Mouse (Mus musculus) urinary bladder, postnatal 14 days (tissue): Measurements from ENCODE around the gene Gm5800.
"Not testable (repeated sequence)": the region's sequence is repeated elsewhere in the genome, so short reads cannot be mapped to it uniquely, and the experiment has no call there.

Experiments
- DNase-seq: peaks from one replicate; pipeline ENCODE4 v3.0.0; 2021; ENCODE audit warnings: low spot score

Gm5800 gene

DNA sequence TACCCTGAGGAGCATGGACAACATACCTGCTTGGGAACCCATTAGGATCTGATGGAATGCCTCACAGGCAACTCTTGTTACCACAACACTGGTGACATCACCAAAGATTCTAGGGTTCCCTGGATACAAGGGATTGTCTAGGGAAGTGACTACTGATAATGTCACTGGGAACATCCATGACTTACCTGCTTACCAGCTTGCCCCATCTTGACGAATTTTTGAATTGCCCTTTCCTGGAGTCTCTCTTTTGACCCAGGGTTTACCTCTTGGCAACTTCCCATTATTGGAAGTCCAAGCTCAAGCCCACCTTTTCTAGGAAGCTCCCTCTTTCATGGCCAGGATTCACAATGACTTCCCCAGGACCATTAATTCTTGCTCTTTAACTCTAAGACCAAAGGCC, at the start of gene Gm5800:
TSS of gene Gm5800 (minus strand) at position 101 of the 400 bp plus-strand sequence.
- no peak for DNase-seq

DNA sequence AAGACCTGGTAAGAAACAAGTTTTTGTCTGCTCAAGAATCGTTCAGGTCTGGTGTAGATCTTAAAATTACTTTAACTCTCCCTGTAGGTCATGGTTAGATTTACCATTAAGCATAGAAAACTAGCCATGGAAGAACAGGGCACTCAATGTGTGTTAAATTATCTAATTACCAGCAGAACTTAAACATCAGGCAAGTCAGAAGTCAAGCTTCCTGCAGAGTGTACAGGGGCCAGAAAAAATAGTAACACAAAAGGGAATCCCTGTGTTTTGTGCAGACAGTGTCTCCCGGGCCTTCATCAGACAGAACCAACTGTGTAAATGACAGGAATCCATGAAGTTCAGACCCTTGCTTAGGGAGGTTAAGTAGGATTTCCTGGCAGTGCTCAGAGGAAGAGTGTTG, 39.0 kb upstream of the Gm5800 start:
- no peak for DNase-seq

DNA sequence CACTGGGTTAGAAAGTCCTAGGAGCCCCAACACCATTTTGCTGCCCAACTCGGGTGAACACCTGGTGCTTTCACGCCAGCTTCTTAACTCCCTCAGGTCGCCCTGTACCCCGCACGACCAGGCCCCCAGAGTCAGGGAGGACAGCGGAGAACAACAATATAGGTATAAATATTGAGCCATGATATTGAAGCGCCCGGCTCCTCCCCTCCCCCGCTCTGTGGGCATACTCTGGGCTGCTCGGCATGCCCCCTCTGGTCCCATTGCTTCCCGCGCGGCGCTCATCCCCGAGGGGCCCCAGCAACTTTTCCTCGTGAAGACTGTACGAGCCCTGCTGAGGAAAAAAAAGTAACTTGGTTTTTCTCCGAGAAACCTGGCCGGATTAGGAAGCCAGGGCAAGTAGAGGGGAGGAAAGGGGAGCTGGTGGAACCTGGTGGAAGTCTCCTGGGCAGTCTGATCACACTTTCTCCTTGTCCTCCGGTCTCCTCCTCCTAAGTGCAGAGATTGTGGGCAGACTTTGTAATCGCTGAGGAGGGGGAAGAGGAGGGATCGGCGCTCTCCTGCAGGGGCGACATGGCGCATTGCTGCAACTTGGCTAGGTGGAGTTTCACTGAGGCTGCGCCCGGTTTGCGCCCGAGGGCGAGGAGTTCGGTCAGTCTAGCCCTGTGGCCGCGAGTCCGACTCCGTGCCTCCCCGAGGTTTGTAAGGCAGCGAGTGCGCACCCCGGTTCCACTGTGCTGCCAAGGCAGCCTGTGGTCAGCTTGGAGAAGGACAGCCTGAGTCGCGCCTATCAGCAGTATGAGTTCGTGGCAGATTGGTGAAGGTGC, 23.6 kb upstream of the Gm5800 start:
- no peak for DNase-seq

DNA sequence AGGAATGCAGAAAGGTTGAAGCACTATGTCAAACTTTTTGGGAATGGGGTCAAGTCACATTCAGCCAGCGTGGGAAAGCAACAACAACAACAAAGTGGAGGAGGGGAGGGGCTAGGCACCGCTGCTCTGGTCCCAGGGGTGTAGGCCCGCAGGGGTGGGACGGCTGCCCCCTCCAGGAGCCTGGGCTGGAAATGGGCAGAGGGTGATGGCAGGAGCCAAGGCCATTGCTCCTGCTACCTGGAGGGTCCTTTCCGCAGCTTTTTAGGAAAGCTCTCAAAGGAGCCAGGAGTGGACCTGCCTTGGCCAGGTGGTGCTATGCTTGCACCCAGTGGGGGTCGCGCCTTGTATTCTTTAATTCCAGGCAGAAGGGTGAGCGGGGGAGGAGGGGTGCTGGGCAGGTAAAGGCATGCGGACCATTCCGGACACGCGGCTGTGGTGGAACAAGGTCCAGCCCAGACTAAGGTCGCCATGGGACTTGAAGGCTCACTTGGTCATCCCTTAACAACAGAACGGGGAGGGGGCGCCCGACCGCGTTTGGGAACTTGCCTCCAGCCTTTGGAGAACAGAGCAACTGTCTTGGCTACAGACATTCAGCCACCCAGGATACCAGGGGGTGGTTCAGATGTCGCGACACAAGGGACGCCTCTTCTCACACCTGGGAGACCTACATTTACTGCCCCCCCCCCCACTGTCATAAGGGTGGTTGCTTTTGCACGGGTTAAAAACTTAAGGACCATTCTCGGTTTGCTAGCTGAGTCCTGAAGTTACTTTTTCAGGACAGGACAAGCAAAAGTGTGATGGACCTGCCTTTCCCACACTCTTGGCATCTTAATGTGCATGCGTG, 22.4 kb upstream of the Gm5800 start:
- no peak for DNase-seq

DNA sequence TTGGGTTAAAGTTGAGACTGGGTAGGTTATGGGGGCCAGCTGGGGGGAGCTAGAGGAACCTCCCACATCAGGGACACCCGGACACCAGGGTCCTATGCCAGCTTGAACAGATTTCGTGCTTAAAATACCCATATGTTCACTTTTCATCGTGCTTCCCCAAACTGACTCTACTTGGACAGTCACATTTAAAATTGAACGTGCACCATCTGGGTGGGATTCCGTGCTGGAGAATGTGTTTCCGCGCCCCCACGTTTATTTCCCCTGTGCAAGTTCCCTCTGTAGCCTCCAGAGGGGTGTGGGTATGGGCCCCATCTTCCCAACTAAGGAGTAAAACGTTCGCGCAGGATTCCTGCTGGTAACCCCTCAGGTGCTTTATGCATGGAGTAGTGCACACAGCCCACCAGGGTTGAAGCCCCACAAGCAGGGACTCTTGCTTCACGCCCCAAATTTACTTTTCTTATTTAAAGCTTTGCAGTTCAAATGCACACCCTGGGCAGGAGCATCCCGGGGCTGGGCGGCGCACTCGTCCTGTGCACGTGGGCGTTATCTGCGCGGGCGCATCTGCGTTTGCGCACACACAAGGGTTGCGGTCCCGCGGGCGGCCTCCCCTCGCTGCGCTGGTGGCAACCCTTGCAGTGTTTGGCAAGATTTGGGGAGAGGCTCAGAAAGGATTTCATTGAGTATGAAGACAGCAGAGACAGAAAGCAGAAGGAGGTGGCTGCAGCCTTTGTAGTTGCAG, 21.6 kb upstream of the Gm5800 start:
- no peak for DNase-seq

DNA sequence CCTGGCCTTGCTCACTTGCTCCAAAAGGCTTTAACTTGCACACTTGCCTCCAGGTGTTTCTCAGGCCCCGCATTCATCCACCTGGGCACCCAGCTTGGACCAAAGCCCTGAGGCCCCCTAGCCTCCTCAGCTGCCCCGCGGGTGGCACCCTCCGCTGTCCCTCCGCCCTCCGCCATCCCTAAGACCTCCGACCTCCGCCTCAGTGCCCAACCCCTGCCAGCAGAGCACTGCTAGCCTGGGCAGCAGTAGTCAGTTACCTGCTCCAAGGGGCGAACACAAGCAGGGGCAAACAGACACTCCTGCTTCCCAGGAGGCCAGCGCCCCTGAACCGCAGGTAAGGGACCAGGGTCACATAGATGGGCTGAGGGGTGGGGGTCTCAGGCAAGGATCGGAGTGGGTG, 21.0 kb upstream of the Gm5800 start:
- DNase-seq: no peak

DNA sequence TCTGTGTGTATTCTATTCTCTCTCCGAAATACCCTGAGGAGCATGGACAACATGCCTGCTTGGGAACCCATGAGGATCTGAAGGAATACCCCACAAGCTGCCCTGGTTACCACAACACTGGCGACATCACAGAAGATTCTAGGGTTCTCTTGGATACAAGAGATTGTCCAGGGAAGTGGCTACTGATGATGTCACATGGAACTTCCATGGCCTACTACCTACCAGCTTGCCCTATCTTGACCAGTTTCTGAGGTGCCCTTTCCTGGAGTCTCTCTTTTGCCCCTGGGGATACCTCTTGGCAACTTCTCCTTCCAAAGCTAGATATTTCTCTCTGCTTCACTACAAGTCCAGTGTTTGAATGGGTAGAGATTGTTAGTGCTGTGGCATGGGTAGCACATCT, 21.6 kb downstream of the Gm5800 start, which contains the start of gene Gm17079:
TSS of gene Gm17079 (minus strand) at position 101 of the 400 bp plus-strand sequence.
- DNase-seq: not testable (repeated sequence)

DNA sequence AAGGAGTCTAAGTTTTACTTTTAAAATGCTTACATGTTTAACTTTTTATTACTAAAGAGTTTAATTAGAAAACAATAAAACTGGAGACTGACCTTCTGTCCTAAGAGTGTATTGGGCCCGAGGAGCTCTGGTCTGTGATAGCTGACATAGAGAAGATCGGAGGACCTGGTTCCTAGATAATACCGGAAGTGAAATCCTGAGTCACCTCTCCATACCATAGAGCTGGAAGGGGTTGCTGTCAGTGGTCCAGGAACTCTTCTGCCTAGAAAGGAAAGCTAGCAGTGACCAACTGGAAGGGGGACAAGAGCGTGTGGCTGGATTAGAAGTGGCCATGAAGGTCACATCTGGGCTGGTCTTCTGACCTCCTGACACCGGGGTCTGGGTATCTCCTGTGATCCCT, 39.7 kb downstream of the Gm5800 start:
- DNase-seq: no peak
